Mouse (Mus musculus) layer of hippocampus, postnatal 25 days (tissue): ENCODE measurements around the gene Fbxl2. TPM values are rescaled to one million over a fixed set of nuclear protein-coding genes. Genes with fewer than 3 reads are reported as not detected.

Experiments
- DNase-seq, 2 experiments: peaks; one replicate each; pipeline ENCODE4 v3.0.0; 2022; ENCODE audit warnings: mixed read lengths in 2 of 2, low spot score in 1 of 2; ENCODE audit errors: extremely low spot score in 1 of 2
- total RNA-seq, 2 experiments: library from RNA; stranded (reverse); gene quantifications; 2 replicates each; pipeline ENCODE4 v1.2.3; 2021

Gene Fbxl2
- total RNA-seq, 2 experiments from 2014 or later, result 32.8 to 34.4 TPM

GRCm38 (mm10) chr9:113930534-113931374 is 115.2 kb downstream of the Fbxl2 start, which contains the start of gene Ubp1:
Gene Ubp1 (plus strand): TSS chr9:113930934.
- peak; percentile 78 to 88 for DNase-seq

DNA sequence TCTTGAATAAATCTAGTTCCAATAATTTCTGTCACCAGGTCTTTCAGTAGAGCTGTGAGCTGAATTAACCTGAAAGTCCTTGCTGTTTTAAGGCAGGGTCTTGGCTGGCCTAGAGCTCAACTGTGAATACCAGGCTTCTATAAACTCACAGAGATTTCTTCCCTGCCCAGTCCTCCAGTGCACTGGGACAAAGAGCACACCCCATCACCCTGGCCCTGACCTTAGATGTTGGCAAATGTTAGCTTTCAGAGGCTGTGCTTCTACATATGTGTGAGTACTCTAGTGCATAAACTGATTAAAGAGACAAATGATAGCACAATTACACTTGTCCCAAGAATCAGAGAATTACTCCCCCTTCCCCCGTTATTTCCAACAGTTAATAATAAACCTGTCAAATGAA is 116.3 kb downstream of the Fbxl2 start:
- no peak for DNase-seq

- DNase-seq, result no peak
Measured at GRCm38 (mm10) chr9:113928591-113928990, 117.4 kb downstream of the Fbxl2 start.

DNA sequence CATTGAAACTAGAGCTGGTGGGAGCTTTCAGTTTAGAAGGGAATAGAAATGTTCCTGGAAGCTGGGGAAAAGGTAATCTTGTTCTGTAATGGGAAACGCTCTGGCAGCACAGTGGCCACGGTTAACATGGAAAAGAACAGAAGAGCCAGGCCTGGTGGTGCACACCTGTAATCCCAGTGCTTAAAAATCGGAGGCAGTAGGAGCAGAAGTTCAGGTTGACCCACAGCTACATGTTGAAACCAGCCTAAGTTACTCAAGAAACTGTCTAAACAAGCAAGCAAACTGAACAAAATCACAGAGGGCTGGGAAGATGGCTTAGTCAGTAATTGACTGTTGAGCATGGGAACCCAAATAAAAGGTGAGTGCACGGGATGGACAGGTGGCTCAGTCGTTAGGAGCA is 121.1 kb downstream of the Fbxl2 start:
- DNase-seq, result no peak

DNA sequence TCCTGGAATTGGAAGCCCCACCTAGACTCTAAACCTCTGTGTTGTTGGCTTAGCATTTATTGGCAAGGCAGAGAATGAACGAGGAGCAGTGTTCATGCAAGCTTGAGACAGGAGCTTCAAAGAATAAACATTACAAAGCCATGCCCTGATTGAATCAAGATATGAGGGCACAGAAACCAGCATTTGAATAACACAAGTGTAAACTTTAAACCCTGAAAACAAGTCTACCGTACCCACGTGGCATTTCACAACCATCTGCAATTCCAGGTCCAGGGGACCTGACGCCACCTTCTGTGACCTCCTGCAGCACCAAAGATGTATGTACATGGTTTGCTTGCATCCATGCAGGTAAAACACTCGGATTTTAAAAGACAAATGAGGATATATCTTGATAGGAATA is 123.3 kb downstream of the Fbxl2 start:
- no peak for DNase-seq

DNA sequence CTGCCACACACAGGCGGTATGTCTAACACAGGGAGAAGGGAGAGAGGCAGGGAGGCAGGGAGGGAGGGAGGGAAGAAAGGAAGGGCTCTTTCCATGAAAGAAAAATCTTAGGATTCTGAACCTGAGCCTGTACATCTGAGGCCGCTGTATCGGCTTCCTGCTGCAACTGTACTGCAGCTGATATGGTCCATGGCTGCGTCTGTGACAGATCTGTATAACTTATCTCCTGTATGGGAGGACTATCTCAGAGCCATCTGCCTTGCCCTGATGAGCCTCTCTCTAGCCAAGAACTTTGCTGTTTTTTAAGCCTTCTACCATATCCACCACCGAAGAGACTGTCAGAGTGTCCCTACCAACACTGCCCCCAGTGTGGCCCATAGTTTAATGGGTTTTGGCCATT is 130.2 kb downstream of the Fbxl2 start:
- DNase-seq, result no peak

Other genes with a start within 250 kb of the Fbxl2 start
- gene Ubp1, start 115.3 kb downstream of the Fbxl2 start, total RNA-seq, result 10 to 100 TPM; 60.4 to 80.9 TPM
- gene Susd5, start 10.9 kb upstream of the Fbxl2 start, total RNA-seq, result 1 to 10 TPM; 2.7 to 3.7 TPM